Mouse (Mus musculus) forebrain, postnatal 0 days (tissue): ENCODE results near the gene Senp7. TPM values are rescaled to one million over a fixed set of nuclear protein-coding genes. Genes with fewer than 3 reads are reported as not detected.

Source experiments
- ATAC-seq: fragments of 200-750 bp; cut with Nextera tagmentation; 2 replicates; pipeline ENCODE4 v1.8.0; 2017; ENCODE audit warnings: mild to moderate bottlenecking, moderate library complexity
- DNase-seq: peaks from one replicate; pipeline ENCODE4 v3.0.0-alpha.2; 2015
- H3K27ac ChIP-seq: fragments of 300-500 bp; sonication (generic); 2 replicates; pipeline ENCODE4 v1.5.1; 2014; ENCODE audit warnings: low read depth, mild to moderate bottlenecking, antibody characterized with exemption, low read length, moderate library complexity, mixed read lengths
- H3K27me3 ChIP-seq: fragments of 300-500 bp; sonication (generic); 2 replicates; pipeline ENCODE4 v1.6.1; 2014; ENCODE audit warnings: mild to moderate bottlenecking, low read length, mixed read lengths; ENCODE audit not compliant: insufficient read depth
- H3K36me3 ChIP-seq: fragments of 300-500 bp; sonication (generic); 2 replicates; pipeline ENCODE4 v1.6.1; 2014; ENCODE audit warnings: mild to moderate bottlenecking, moderate library complexity; ENCODE audit not compliant: insufficient read depth
- H3K4me1 ChIP-seq: fragments of 300-500 bp; sonication (generic); 2 replicates; pipeline ENCODE4 v1.6.1; 2014; ENCODE audit warnings: antibody characterized with exemption; ENCODE audit not compliant: insufficient read depth
- H3K4me2 ChIP-seq: fragments of 300-500 bp; sonication (generic); 2 replicates; pipeline ENCODE4 v1.6.1; 2014; ENCODE audit warnings: low read depth, mild to moderate bottlenecking, moderate library complexity
- H3K4me3 ChIP-seq: fragments of 300-500 bp; sonication (generic); 2 replicates; pipeline ENCODE4 v1.5.1; 2014; ENCODE audit warnings: low read depth, low read length, mixed read lengths
- H3K9ac ChIP-seq: fragments of 300-500 bp; sonication (generic); 2 replicates; pipeline ENCODE4 v1.6.1; 2014; ENCODE audit warnings: mild to moderate bottlenecking
- H3K9me3 ChIP-seq: fragments of 300-500 bp; sonication (generic); 2 replicates; pipeline ENCODE4 v1.6.1; 2016; ENCODE audit warnings: low read length
- CTCF ChIP-seq: sonication (generic); IDR thresholded peaks from 2 replicates; pipeline ENCODE4 v1.5.1; 2016; ENCODE audit warnings: antibody characterized with exemption, control low read depth, low read depth
- WGBS: fragments of 180-500 bp; shearing (Covaris S2); extraction: QIAGEN DNeasy Blood & Tissue Kit; methylation state at CpG from one replicate; pipeline ENCODE4 v1.1.7; 2014; 5-methylcytosine and 5-hydroxymethylcytosine counted together
- polyA plus RNA-seq: library from polyadenylated mRNA; unstranded; fragments of >200 nt; fragmentation: Nextera tagmentation; extraction: Ambion mirVana; gene quantifications from 2 replicates; pipeline ENCODE4 v1.2.1, GENCODE M21; 2015
- total RNA-seq: library from RNA; depleted of rRNA; stranded (reverse); fragments of >200 nt; gene quantifications from 2 replicates; pipeline ENCODE4 v1.2.3, GENCODE M21; 2014

Gene Senp7
- total and polyA plus RNA-seq, 2 experiments from 2014 or later, result 32.8 to 35.0 TPM

DNA sequence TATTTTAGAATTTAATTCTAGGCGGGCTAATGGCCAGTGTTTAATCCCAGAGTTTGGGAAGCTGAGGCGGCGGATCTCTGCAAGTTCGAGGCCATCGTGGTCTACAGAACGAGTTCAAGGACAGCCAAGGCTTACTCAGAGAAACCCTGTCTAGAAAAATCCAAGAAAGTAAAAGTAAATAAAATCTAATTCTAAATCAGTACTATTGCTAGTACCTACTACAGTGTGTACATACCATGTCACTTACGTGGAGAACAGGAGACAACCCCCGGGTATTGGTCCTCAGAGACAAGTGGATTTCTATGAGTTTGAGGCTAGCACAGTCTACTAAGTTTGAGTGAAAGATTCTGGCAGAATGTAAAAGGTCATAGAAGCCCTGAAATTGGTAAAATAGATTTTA lies 10.0 kb upstream of the Senp7 start:
- peaks cover 12% of the 10 kb centered on the region for H3K4me1 ChIP-seq
- H3K4me3 ChIP-seq, result peak overlapping the region; percentile 80
- peak overlapping the region; percentile 79 for H3K9ac ChIP-seq
- H3K27ac ChIP-seq, result peak overlapping the region; percentile 96
- ATAC-seq, result no peak
- peaks cover 10% of the 10 kb centered on the region for H3K36me3 ChIP-seq
- no peaks in the 10 kb centered on the region for H3K27me3 ChIP-seq
- DNase-seq, result no peak
- WGBS, result 34% methylated on average over 8 of the region's 8 CpGs
- no peaks in the 10 kb centered on the region for H3K9me3 ChIP-seq
- no peak for TF ChIP-seq CTCF
- peak overlapping the region; percentile 62 for H3K4me2 ChIP-seq

DNA sequence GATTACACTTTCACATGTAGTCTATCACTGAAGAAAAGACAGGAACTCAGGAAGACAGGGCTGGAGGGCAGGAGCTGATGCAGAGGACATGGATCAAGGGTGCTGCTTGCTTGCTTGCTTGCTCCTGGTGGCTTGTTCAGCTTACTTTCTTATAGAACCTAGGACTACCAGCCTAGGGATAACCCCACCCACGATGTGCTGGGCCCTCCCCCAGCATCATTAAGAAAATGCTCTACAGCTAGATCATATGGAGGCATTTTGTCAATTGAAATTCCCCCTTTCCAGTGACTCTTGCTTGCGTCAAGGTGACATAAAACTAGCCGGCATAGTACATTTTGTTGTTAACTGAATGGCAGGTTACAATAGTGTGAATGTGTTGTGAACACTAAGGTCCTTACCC lies 7.8 kb downstream of the Senp7 start:
- DNase-seq, result no peak
- H3K27ac ChIP-seq, result no peak overlapping the region
- no peaks in the 10 kb centered on the region; the same call in 1 of the 2 replicates for H3K4me1 ChIP-seq
- no peaks in the 10 kb centered on the region for H3K36me3 ChIP-seq
- no peak overlapping the region for H3K9ac ChIP-seq
- H3K27me3 ChIP-seq, result no peaks in the 10 kb centered on the region
- H3K9me3 ChIP-seq, result no peaks in the 10 kb centered on the region
- no peak for TF ChIP-seq CTCF
- H3K4me2 ChIP-seq, result no peak overlapping the region
- ATAC-seq, result no peak
- 84% methylated on average over 3 of the region's 3 CpGs for WGBS
- no peak overlapping the region for H3K4me3 ChIP-seq

DNA sequence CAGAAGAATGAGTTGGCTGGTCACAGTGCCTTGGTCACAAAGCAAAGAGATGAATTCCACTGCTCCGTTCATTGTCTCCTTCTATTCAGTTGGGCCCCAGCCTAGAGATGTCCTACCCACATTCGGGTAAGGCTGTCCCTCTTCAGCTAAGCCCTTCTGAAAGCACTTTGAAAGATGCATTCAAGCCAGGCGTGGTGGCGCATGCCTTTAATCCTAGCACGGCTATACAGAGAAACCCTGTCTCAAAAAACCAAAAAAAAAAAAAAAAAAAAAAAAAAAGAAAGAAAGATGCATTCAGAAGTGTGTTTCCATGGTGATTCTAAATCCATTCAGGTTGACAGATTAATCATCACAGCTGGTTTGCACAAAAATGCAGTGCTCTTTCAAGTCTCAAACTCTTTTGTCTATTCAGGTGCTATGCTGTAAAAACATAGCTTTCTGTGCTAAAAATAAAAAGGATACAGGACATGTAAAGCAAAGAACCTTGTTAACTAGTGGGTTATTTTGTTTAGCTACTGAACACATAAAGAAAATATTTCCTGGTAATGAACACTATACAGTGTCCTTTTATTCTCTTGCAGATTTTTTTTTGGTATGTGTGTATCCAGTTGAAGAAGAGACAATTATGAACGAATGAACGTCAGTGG lies 8.9 kb downstream of the Senp7 start:
- TF ChIP-seq CTCF, result no peak
- Histone ChIP-seq H3K4me3 (no peak overlapping the region), H3K27me3 (no peaks in the 10 kb centered on the region), H3K4me1 (no peaks in the 10 kb centered on the region; the same call in 1 of the 2 replicates), H3K36me3 (no peaks in the 10 kb centered on the region), H3K9ac (peak overlapping the region; percentile 14; the same call in 1 of the 2 replicates), H3K9me3 (no peaks in the 10 kb centered on the region), H3K27ac (peak overlapping the region; percentile 77), H3K4me2 (no peak overlapping the region)
- WGBS, result 4% methylated on average over 7 of the region's 7 CpGs
- ATAC-seq (peak; percentile 90), DNase-seq (peak; percentile 49)

DNA sequence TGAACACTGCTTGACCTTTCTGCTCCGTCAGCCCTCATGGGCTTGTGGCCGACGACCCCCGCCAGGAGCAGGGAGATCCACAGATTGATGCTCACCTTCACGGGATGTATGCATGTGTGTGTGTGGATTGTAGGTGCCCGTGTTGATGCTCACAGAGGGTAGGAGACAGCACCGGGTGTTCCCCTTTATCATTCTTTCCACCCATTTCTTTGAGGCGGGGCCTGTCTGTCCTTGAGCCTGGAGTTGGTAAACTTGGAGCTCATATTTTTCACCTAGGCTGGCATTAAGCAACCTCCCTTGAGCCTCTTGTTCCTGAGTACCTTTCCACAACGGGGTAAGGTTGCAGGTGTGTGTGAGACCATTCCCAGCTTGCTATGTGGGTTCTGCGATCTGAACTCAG lies 10.0 kb downstream of the Senp7 start:
- Histone ChIP-seq H3K9me3 (no peaks in the 10 kb centered on the region), H3K4me1 (no peaks in the 10 kb centered on the region; the same call in 1 of the 2 replicates), H3K27ac (peak overlapping the region; percentile 77), H3K27me3 (no peaks in the 10 kb centered on the region), H3K36me3 (no peaks in the 10 kb centered on the region), H3K4me3 (no peak overlapping the region), H3K9ac (no peak overlapping the region), H3K4me2 (no peak overlapping the region)
- WGBS, result 79% methylated on average over 10 of the region's 10 CpGs
- no peak for ATAC-seq
- no peak for TF ChIP-seq CTCF
- no peak for DNase-seq

DNA sequence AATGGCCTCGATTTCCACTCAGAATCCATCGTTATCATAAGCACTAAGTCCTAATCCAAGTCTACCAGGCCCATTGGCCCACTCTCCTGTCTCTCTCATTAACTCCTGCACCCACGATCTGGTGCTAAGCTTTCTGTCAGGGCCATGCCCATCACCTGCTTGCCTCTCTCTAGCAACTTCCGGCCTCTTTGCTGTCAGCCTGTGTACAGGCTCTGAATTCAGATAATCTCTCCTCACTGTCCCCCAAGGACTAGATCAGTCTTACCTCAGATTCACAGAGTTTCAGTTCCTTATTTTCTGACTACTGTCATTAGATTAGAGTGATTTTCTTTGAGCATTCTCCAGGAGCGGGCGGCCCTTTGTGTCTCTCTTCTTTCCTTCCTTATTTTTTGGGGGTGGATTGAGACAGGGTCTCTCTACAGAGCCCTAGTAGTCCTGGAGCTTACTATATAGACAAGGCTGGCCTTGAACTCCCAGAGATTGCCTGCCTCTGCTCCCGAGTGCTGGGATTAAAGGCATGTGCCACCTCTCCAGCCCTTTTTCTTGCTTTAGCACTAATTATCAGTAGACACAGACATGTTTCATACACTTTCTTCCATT lies 14.0 kb downstream of the Senp7 start:
- no peaks in the 10 kb centered on the region; the same call in 1 of the 2 replicates for H3K4me1 ChIP-seq
- H3K4me2 ChIP-seq, result no peak overlapping the region
- no peak overlapping the region for H3K4me3 ChIP-seq
- no peak for TF ChIP-seq CTCF
- ATAC-seq (no peak), DNase-seq (no peak)
- WGBS, result 75% methylated on average over 7 of the region's 7 CpGs
- H3K27ac ChIP-seq, result no peak overlapping the region
- no peak overlapping the region for H3K9ac ChIP-seq
- H3K27me3 ChIP-seq, result no peaks in the 10 kb centered on the region
- no peaks in the 10 kb centered on the region for H3K36me3 ChIP-seq
- H3K9me3 ChIP-seq, result no peaks in the 10 kb centered on the region

DNA sequence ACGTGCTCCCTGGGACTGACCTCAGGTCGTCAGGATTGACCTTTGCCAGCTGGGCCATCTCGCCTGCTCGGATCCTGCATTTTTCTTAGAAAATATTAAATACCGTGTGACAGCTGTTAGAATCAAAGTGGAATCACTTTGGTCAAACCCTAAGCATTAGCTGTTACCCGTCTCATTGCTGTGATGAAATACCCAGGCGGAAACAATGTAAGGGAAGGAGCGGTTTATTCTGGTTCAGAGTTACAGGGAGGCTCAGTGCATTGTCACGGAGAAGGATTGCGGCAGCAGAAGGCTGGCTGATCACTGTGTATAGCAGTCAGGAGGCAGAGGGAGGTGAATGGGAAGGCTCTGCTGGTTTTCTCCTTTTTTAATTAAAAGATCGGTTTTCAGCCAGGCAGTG lies 14.8 kb downstream of the Senp7 start:
- Histone ChIP-seq H3K4me1 (no peaks in the 10 kb centered on the region; the same call in 1 of the 2 replicates), H3K9me3 (no peaks in the 10 kb centered on the region), H3K27ac (no peak overlapping the region), H3K4me3 (no peak overlapping the region), H3K36me3 (no peaks in the 10 kb centered on the region), H3K9ac (no peak overlapping the region), H3K4me2 (no peak overlapping the region), H3K27me3 (no peaks in the 10 kb centered on the region)
- DNase-seq (no peak), ATAC-seq (no peak)
- TF ChIP-seq CTCF, result no peak
- WGBS, result 70% methylated on average over 11 of the region's 11 CpGs

DNA sequence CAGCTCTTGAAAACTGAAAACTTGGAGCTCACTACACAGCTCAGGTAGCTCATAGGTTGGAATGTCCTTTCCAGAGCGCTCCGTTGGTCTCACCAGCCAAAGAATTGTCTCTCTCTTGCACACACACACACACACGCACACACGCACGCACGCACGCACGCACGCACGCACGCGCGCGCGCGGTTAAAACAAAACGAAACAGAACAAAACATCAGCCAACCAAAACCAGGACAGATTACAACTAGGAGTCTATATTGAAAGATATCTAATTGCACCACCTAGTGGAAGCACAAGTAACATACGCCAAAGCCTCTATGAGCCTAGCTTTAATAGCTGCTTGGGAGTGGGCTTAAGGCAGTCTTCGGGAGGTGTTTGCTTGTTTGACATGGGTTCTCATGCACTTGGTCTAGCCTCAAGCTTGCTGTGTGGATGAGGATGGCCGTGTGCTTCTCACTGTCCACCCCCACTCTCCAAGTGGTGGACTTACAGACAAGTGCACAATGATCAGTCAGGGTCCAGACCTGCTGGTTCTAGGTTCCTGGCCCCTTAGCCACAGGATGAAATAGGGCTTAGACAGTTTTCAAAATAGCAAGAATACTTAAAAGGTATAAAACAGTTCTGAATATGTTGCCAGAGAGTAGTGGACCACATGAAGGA lies 16.3 kb downstream of the Senp7 start:
- Histone ChIP-seq H3K4me2 (peak overlapping the region; percentile 51), H3K9me3 (no peaks in the 10 kb centered on the region), H3K4me3 (peak overlapping the region; percentile 28; the same call in 1 of the 2 replicates), H3K36me3 (no peaks in the 10 kb centered on the region), H3K9ac (peak overlapping the region; percentile 37), H3K27me3 (no peaks in the 10 kb centered on the region), H3K27ac (no peak overlapping the region), H3K4me1 (no peaks in the 10 kb centered on the region)
- peak; percentile 88 for TF ChIP-seq CTCF
- DNase-seq (peak; percentile 91), ATAC-seq (peak; percentile 95)
- WGBS, result 1% methylated on average over 20 of the region's 20 CpGs
